Mouse (Mus musculus) kidney, postnatal 0 days (tissue): Measurements from ENCODE around the gene Ufm1. TPM values are rescaled to one million over a fixed set of nuclear protein-coding genes. Genes with fewer than 3 reads are reported as not detected.

ENCODE experiments used
- ATAC-seq: fragments of 200-750 bp; cut with Nextera tagmentation; replicated peaks from 2 replicates; pipeline ENCODE4 v1.8.0; 2017; ENCODE audit warnings: low read depth, moderate number of reproducible peaks, moderate TSS enrichment, moderate library complexity; ENCODE audit not compliant: low FRiP score
- DNase-seq: peaks from one replicate; pipeline ENCODE4 v3.0.0-alpha.2; 2016; ENCODE audit warnings: low spot score
- H3K27ac ChIP-seq: fragments of 300-500 bp; sonication (generic); 2 replicates; pipeline ENCODE4 v1.5.1; 2014; ENCODE audit warnings: mild to moderate bottlenecking
- H3K27me3 ChIP-seq: fragments of 300-500 bp; sonication (generic); 2 replicates; pipeline ENCODE4 v1.6.1; 2014; ENCODE audit warnings: low read length, mixed read lengths; ENCODE audit not compliant: insufficient read depth
- H3K36me3 ChIP-seq: fragments of 300-500 bp; sonication (generic); 2 replicates; pipeline ENCODE4 v1.6.1; 2014; ENCODE audit warnings: low read length, mixed read lengths; ENCODE audit not compliant: insufficient read depth
- H3K4me1 ChIP-seq: fragments of 300-500 bp; sonication (generic); replicated peaks from 2 replicates; pipeline ENCODE4 v1.6.1; 2014; ENCODE audit warnings: antibody characterized with exemption, low read length, mixed read lengths; ENCODE audit not compliant: insufficient read depth
- H3K4me2 ChIP-seq: fragments of 300-500 bp; sonication (generic); 2 replicates; pipeline ENCODE4 v1.6.1; 2014; ENCODE audit warnings: mild to moderate bottlenecking, low read length, moderate library complexity, mixed read lengths
- H3K4me3 ChIP-seq: fragments of 300-500 bp; sonication (generic); replicated peaks from 2 replicates; pipeline ENCODE4 v1.5.1; 2014; ENCODE audit warnings: low read depth, low read length
- H3K9ac ChIP-seq: fragments of 300-500 bp; sonication (generic); 2 replicates; pipeline ENCODE4 v1.6.1; 2014; ENCODE audit warnings: low read depth, low read length
- H3K9me3 ChIP-seq: fragments of 300-500 bp; sonication (generic); replicated peaks from 2 replicates; pipeline ENCODE4 v1.6.1; 2016; ENCODE audit warnings: low read length, inconsistent platforms, mixed read lengths
- CTCF ChIP-seq: IDR thresholded peaks from 2 replicates; pipeline ENCODE4 v1.5.1; 2016; ENCODE audit warnings: antibody characterized with exemption, low read depth, mild to moderate bottlenecking, moderate library complexity
- WGBS: fragments of 180-500 bp; shearing (Covaris S2); extraction: QIAGEN DNeasy Blood & Tissue Kit; methylation state at CpG from one replicate; pipeline ENCODE4 v1.1.7; 2014; 5-methylcytosine and 5-hydroxymethylcytosine counted together
- polyA plus RNA-seq: library from polyadenylated mRNA; unstranded; fragments of >200 nt; fragmentation: Nextera tagmentation; extraction: Ambion mirVana; gene quantifications from 2 replicates; pipeline ENCODE4 v1.2.1, GENCODE M21; 2015

Ufm1 gene
- polyA plus RNA-seq, 1 experiment from 2014 or later, result 130 TPM

DNA sequence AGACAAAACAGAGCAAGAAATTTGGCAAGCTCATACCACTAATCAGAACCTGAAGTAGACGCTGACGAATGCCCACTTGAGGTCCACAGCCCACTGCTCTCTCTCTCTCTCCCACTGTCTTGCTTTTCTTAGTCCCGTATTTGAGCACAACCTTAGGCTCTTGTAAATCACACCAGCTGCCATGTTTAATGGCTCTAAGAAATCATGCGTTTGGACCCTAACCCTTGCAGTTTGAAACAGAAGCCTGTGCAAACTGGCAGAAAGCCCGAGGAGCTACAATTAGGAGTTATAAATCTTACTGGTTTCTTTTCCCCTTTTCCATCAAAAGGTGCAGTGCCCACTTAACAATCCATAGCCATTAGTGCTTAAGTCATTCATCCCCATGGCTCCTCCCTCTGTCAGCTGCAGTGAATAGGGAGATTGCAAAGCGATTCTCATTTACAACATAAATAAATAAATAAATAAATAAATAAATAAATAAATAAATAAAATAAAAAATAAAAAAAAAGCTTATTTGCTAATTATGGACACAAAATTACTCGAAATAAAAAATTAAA, 50.1 kb downstream of the Ufm1 start:
- no peak overlapping the region for H3K4me2 ChIP-seq
- no peak overlapping the region for H3K27ac ChIP-seq
- no peaks in the 10 kb centered on the region for H3K9me3 ChIP-seq
- no peak for TF ChIP-seq CTCF
- H3K36me3 ChIP-seq, result no peaks in the 10 kb centered on the region
- H3K4me1 ChIP-seq, result no peaks in the 10 kb centered on the region
- ATAC-seq (peak; percentile 49), DNase-seq (peak; percentile 88)
- H3K27me3 ChIP-seq, result no peaks in the 10 kb centered on the region
- 20% methylated on average over 7 of the region's 7 CpGs for WGBS
- H3K9ac ChIP-seq, result no peak overlapping the region
- no peak overlapping the region for H3K4me3 ChIP-seq

Other genes starting within 250 kb of the Ufm1 start
- gene Frem2, start 206.5 kb downstream of the Ufm1 start, polyA plus RNA-seq, result 9.0 and 10.8 TPM in 2 replicates
- not detected in 2 replicates for gene Gm10985, start 18.7 kb downstream of the Ufm1 start, polyA plus RNA-seq